Mouse (Mus musculus): ENCODE data around the gene Snrnp25.
"Not testable (repeated sequence)": the region's sequence is repeated elsewhere in the genome, so short reads cannot be mapped to it uniquely, and the experiment has no call there.

The Snrnp25 gene

GRCm38 (mm10) chr11:32194626-32195025 is 10.6 kb upstream of the Snrnp25 start:
- DNase-seq (ENCODE audit: low spot score) = no peak

GRCm38 (mm10) chr11:32195867-32196540 is 9.2 kb upstream of the Snrnp25 start:
- DNase-seq (ENCODE audit: low spot score) = no peak

- DNase-seq (ENCODE audit: low spot score) = no peak
Observed at GRCm38 (mm10) chr11:32196727-32197126, 8.5 kb upstream of the Snrnp25 start.

GRCm38 (mm10) chr11:32197766-32198165 is 7.4 kb upstream of the Snrnp25 start:
- no peak for DNase-seq (ENCODE audit: low spot score)

- no peak for DNase-seq (ENCODE audit: low spot score)
Observed at GRCm38 (mm10) chr11:32198256-32198955, 6.8 kb upstream of the Snrnp25 start.

- DNase-seq (ENCODE audit: low spot score) = no peak
Observed at GRCm38 (mm10) chr11:32199230-32199629, 6.0 kb upstream of the Snrnp25 start.

GRCm38 (mm10) chr11:32200075-32200601 is 5.1 kb upstream of the Snrnp25 start, which contains the start of gene Il9r:
TSS of gene Il9r (minus strand) at chr11:32200279.
- DNase-seq (ENCODE audit: low spot score) = no peak

GRCm38 (mm10) chr11:32200992-32201391 is 4.2 kb upstream of the Snrnp25 start:
- not testable (repeated sequence) for DNase-seq (ENCODE audit: low spot score)

- DNase-seq (ENCODE audit: low spot score) = no peak
Observed at GRCm38 (mm10) chr11:32201922-32202685, 3.1 kb upstream of the Snrnp25 start.

GRCm38 (mm10) chr11:32210623-32211022 is 5.4 kb downstream of the Snrnp25 start:
- no peak for DNase-seq (ENCODE audit: low spot score)

GRCm38 (mm10) chr11:32215372-32216162 is 10.4 kb downstream of the Snrnp25 start:
- no peak for DNase-seq (ENCODE audit: low spot score)

GRCm38 (mm10) chr11:32216851-32217250 is 11.6 kb downstream of the Snrnp25 start:
- peak; percentile 69 for DNase-seq (ENCODE audit: low spot score)

GRCm38 (mm10) chr11:32218501-32219050 is 13.4 kb downstream of the Snrnp25 start:
- DNase-seq (ENCODE audit: low spot score) = no peak

- DNase-seq (ENCODE audit: low spot score) = no peak
Observed at GRCm38 (mm10) chr11:32219287-32219686, 14.1 kb downstream of the Snrnp25 start.

- DNase-seq (ENCODE audit: low spot score) = no peak
Observed at GRCm38 (mm10) chr11:32220607-32221224, 15.5 kb downstream of the Snrnp25 start.

GRCm38 (mm10) chr11:32221225-32221950 is 16.2 kb downstream of the Snrnp25 start:
- DNase-seq (ENCODE audit: low spot score) = no peak

GRCm38 (mm10) chr11:32221951-32222409 is 16.8 kb downstream of the Snrnp25 start, which contains the start of gene Rhbdf1:
TSS of gene Rhbdf1 (minus strand) at chr11:32222300.
- no peak for DNase-seq (ENCODE audit: low spot score)

GRCm38 (mm10) chr11:32222570-32223194 is 17.5 kb downstream of the Snrnp25 start:
- DNase-seq (ENCODE audit: low spot score) = no peak

- DNase-seq (ENCODE audit: low spot score) = no peak
Observed at GRCm38 (mm10) chr11:32223297-32223967, 18.2 kb downstream of the Snrnp25 start.

All from spleen, adult 12 weeks (tissue).